Mouse (Mus musculus): ENCODE data around the gene Pik3r4. TPM values are rescaled to one million over a fixed set of nuclear protein-coding genes. Genes with fewer than 3 reads are reported as not detected.

Gene Pik3r4
- polyA plus RNA-seq, 1 experiment from 2014 or later = 6.0 TPM

Other genes starting within 250 kb of the Pik3r4 start
- 5.3 and 7.1 TPM in 2 replicates for gene Aste1, start 247.6 kb upstream of the Pik3r4 start, polyA plus RNA-seq (2015; fragmentation: Nextera tagmentation; extraction: Ambion mirVana)
- gene Nek11, start 247.5 kb upstream of the Pik3r4 start, polyA plus RNA-seq (2015; fragmentation: Nextera tagmentation; extraction: Ambion mirVana) = 0.07 TPM in 1 of 2 replicates, not detected in the other
- gene Atp2c1, start 115.7 kb upstream of the Pik3r4 start, polyA plus RNA-seq (2015; fragmentation: Nextera tagmentation; extraction: Ambion mirVana) = 23.2 and 25.1 TPM in 2 replicates
- gene Col6a6, start 185.2 kb downstream of the Pik3r4 start, polyA plus RNA-seq (2015; fragmentation: Nextera tagmentation; extraction: Ambion mirVana) = 0.15 TPM in 2 replicates

Measured in liver, embryonic 13.5 days (tissue).